Mouse (Mus musculus): ENCODE data around the gene Alox5ap.

Alox5ap gene

DNA sequence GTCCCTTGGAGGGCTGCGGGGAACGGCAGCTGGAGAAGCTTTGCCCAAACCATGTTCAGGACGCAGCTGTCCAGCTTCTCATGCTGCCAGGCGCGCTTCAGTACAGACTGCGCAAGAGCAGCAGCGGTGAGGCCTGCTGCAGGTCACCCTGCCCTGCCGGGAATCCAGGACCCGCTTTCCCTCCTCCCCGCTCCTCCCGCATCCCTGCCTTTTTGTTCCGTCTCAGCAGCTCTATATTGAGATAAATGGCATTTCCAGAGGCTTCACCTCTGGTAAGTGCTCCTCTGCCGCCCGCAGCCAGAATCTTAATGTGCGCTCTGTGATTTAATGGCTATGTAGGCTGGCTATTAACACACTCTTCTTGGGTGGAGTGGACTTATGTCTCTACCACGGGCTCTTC lies 5.5 kb upstream of the Alox5ap start:
- 75% methylated on average over 16 of the region's 16 CpGs for WGBS

DNA sequence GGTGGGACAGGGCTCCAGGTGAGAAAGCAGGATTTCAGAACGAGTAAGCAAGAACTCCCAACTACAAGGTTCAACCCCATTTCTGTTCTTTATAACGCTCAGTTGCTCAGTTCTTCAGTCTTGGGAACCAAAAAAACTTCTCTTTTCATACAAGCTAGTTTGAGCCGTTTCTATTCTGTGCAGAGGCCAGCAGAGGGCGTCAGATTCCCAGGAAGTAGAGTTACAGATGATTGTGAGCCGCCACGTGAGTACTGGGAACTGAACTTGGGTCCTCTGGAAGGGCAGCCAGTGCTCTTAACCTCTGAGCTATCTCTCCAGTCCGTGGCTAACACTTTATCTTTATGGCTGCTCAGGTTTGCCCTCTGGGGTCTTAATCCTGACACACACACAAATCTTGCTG lies 3.1 kb upstream of the Alox5ap start:
- WGBS: 86% methylated on average over 7 of the region's 7 CpGs

DNA sequence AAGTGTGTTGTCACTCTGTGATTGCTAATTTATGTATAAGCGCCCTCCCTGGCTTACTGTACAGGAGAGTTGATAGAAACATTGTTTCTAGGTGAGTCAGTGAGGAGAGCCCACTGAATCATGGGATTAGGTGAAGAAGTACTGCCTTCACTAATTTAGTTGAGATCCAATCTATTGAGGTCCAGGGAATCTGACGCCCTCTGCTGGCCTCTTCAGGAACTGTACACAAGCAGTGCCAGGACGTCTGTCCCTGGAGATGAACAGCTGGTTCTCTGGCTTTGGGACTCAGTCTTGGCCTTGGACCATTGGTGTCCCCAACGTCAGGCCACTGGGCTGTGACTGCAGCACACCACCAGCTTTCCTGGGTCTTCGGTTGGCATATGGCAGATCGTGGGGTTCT lies 2.7 kb upstream of the Alox5ap start:
- WGBS: 75% methylated on average over 6 of the region's 6 CpGs

- WGBS: 69% methylated on average over 6 of the region's 6 CpGs
Observed at GRCm38 (mm10) chr5:149264878-149265279, 312 bp downstream of the Alox5ap start.

DNA sequence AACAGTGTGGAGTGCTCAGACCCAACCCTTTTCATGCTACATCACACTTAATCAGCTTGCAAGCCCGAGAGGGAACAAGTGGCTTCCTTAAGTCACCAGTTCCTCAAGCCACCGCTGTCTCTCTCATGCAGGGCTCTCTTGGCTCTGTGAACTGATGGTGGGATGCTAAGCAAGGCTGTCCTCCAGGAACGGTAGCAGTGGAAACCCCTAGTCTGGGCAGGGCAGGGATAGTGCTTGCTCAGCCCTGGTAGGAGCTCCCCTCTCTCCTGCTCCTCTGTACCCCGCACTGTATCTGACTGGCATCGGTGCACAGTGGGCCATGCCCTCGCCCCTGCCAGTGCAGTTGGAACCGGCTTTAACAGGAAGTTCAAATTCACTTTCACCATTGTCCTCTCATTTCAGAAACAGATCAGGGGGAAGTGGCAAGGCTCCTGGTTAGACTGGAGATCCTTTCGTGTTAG lies 2.2 kb downstream of the Alox5ap start:
- 81% methylated on average over 8 of the region's 8 CpGs for WGBS

DNA sequence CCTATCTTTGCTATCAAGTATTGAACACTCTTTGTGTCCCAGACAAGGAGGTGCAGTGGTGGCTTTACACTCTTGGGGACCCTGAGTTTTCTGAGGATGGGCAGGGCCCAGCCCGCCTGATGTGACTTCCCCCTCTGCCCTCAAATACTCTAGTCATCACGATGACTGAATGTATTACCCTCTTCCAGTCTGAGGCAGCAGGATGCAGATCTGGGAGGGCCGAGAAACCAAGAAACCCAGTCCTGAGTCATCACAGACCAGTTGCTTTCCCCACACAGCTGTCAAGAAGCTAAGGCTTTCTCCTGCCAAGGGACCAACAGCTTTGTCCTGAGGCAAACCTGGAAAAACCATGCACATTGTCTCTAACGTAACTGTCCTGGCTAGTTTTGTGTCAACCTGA lies 2.9 kb downstream of the Alox5ap start:
- WGBS: 63% methylated on average over 4 of the region's 4 CpGs

DNA sequence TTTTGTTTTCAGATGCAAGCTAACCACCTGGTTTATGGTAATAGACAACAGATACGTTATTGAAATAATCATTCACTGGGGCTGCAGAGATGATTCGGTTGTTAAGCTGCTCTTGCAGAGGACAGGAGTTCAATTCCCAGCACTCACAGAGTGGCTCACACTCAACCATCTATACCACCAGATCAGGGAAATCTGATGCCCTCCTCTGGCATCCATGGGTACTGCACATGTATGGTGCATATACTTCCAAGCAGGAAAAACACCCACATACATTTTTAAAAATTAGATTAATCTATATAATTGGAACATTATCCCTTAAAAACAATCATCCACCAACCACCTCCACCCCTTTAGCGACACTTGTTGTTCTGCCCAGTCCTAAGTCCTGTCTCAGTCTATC lies 6.7 kb downstream of the Alox5ap start:
- 96% methylated on average over 3 of the region's 3 CpGs for WGBS

GRCm38 (mm10) chr5:149272535-149272934 lies 8.0 kb downstream of the Alox5ap start:
- 73% methylated on average over 4 of the region's 4 CpGs for WGBS

GRCm38 (mm10) chr5:149274390-149275104 lies 10.0 kb downstream of the Alox5ap start:
- 91% methylated on average over 15 of the region's 15 CpGs for WGBS

DNA sequence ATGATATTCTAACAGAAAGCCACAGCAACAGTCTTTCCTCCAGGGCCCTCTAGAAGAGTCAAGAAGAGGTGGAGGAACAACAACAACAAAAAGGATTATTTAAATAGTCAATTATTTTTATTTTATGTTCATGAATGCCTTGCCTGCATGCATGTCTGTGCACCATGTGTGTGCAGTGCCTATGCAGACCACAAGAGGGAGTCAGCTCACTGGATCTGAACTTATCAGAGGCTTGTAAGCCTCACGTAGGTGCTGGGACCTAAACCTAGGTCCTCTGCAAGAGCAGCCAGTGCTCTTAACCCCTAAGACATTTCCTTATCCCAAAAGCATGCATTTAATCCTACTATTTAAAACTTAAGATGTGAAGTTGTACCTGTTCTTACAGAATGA lies 10.5 kb downstream of the Alox5ap start:
- WGBS: 97% methylated on average over 1 of the region's 1 CpGs

DNA sequence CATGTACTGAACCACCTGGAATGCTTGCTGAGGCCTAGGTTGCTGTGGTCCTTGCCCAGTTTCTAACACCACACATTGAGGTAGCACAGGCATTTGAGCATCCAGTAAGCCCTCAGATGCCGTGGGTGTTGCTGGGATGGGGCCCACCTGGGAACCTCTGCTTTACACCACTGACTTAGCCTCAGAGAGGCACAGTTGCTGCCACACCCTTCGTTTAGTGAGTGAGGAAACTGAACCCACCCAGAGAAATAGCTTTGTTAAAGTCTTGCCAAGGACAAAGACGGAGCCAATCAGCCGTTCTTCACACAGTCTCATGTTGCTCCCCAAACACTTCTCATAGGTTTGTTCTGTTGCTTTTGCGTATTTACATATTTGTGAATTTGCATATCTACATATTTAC lies 13.0 kb downstream of the Alox5ap start:
- 81% methylated on average over 5 of the region's 5 CpGs for WGBS

DNA sequence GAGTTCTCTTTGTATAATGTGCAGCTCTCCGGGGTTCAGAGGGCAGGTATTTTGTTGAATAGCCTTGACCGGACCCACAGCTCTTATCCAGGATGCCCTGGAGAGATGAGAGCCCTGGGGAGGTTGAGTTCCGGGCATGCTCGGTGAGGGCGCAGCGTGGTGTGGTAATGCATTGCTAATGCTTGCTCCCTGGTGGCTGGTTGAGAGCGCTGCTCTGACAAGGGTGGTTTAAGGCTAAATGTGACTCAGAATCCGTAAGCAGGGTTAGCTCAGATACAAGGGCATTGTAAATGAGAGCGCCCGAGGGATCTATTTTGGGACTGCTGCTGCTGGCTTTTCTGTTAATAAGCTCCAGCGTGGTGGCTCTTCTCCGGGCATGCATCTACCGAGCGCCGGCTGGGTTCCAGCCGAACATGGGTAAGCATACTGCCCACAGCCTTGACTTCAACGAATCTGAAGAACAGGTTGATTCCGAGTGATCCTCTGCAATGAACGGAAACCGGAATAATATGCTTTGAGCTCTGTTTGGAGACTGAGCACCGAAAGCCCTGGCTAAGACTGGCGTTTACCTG lies 14.8 kb downstream of the Alox5ap start:
- 22% methylated on average over 22 of the region's 22 CpGs for WGBS

DNA sequence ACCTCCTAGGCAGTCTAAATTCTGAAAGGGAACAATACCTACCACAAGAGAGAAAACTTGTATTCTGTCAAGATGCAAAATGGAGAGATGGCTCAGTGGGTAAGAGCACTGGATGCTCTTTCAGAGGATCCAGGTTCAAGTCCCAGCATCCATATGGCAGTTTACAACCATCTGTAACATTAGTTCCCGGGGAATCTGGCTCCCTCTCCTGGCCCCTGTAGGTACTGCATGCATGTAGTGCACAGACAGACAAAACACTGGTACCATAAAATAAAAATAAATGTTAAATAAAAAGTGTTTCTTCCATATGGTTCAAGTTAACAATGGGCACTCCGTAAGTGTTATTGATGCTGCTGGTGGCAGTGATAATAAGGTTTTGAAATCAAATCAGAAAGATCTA lies 18.4 kb downstream of the Alox5ap start:
- 85% methylated on average over 2 of the region's 2 CpGs for WGBS

GRCm38 (mm10) chr5:149286021-149286420 lies 21.5 kb downstream of the Alox5ap start:
- 63% methylated on average over 7 of the region's 7 CpGs for WGBS

- WGBS: 33% methylated on average over 41 of the region's 41 CpGs
Observed at GRCm38 (mm10) chr5:149287148-149288038, 22.8 kb downstream of the Alox5ap start.

DNA sequence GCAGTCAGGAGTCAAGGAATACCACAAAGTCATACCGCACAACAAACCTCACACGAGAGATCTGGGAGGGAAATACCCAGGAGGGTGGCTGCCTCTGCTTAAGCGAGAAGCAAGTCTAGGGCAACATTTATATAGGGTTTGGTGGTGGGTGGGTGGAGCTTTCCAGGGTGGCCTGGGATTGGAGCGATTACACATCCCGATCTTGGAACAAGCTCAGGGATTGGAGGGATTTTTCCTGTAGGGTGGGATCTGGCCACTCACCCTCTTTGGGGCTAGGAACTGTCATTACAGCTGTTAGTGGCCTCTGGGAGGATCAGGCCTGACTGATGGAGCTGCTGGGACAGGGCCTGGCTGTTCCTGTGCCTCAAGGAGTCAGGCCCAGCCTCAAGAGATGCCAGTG lies 26.7 kb downstream of the Alox5ap start:
- 93% methylated on average over 5 of the region's 5 CpGs for WGBS

- whole genome bisulfite sequencing: 39% methylated on average over 4 of the region's 4 CpGs
Observed at GRCm38 (mm10) chr5:149293071-149293470, 28.5 kb downstream of the Alox5ap start.

DNA sequence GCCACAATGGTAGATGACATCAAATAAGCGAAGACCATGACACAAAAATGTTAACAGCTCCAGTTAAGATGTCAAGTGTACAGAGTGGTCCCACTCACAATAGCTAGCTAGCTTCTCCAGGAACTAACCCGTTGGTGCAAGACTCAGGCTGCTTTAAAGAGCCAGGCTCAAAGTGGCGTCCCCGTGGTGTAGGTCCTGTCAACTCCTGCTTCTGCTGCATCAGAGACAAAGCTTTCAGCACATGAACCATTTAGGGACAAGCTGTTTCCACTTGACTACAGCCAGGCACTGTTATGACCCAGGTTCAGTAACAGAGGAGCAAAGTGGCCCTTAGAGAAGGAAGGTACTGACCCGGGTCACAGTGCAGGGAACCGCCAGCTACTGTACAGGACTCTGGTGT lies 32.2 kb downstream of the Alox5ap start:
- 96% methylated on average over 6 of the region's 6 CpGs for WGBS

DNA sequence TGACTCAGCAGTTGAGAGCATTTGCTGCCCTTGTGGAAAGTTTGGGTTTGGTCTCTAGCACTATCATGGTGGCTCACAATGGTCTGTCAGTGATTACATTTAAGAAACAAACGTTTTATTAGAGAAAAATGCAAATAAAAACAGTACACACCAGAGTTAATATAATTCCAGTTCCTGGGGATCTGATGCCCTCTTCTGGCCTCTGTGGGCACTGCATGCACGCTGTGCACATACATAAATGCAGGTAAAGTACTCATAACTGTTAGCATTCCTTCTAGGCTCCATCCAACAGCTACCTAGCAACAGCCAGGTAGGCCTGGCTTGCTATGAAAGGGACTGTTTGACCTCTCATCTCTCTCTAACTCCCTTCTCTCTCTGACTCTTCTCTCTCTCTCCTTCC lies 32.9 kb downstream of the Alox5ap start:
- 61% methylated on average over 2 of the region's 2 CpGs for WGBS

DNA sequence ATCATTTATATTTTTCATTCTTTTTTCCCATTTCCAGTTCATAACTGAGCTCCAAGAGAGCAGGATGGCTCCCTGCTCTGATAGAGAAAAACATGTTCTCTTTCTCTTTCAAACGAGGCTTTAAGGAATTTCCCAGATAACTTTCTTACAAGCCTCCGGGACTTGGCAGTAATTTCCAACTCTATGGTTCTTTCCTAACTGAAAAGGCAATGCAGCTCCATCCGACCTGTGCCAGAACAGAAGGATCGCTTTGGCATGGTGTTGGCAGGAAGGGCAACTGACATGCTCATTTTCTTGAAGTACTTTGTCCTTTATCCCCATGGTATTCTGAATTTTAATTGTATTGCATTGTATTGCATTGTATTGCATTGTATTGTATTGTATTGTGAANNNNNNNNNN lies 33.7 kb downstream of the Alox5ap start:
- 40% methylated on average over 4 of the region's 4 CpGs for WGBS

- 26% methylated on average over 23 of the region's 23 CpGs for WGBS
Observed at GRCm38 (mm10) chr5:149312884-149313652, 48.5 kb downstream of the Alox5ap start.

DNA sequence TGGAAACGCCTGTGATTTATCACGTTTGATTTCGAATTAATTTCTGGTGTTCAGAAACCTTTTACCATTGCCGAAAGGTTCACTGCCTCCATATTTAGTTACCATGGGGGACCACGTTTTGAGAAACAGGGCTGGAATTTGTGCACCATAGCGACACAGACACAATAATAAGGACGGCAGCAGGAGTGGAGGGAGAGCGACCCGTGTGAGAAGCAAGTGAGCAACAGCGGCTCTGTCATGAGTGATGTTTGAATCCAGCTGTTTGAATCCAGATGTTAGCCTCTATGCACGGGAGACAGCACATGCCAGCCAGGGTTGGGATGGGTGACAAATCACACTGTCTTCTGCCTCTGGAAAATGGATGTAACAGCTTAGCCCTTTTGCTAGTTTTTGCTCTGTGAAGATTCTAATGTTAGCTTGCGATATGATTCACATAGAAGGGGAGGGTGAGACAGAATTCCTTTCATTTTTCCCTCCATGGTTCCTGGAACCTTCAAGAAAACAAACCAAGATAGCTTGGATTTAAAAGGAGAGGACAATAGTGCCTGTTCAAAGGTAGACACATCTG lies 50.0 kb downstream of the Alox5ap start:
- WGBS: 58% methylated on average over 12 of the region's 12 CpGs
